Mouse (Mus musculus) lung, embryonic 14.5 days (tissue): ENCODE measurements at regions not wholly inside any gene's neighbourhood (a gene's known extent, or its start where the extent isn't known, plus 50 kb on each side); places are given as distances from the start of the nearest gene placed in this dataset.
"Not testable (repeated sequence)": the region's sequence is repeated elsewhere in the genome, so short reads cannot be mapped to it uniquely, and the experiment has no call there.

Experiments used
- ATAC-seq: fragments of 200-750 bp; cut with Nextera tagmentation; 2 replicates; pipeline ENCODE4 v1.8.0; 2017; ENCODE audit warnings: mild to moderate bottlenecking, moderate TSS enrichment, moderate library complexity; ENCODE audit not compliant: insufficient read depth
- DNase-seq: peaks from one replicate; pipeline ENCODE4 v3.0.0-alpha.2; 2015
- H3K27ac ChIP-seq: fragments of 300-500 bp; sonication (generic); 2 replicates; pipeline ENCODE4 v1.5.1; 2014; ENCODE audit warnings: low read depth, mild to moderate bottlenecking, moderate library complexity
- H3K27me3 ChIP-seq: fragments of 300-500 bp; sonication (generic); 2 replicates; pipeline ENCODE4 v1.6.1; 2014; ENCODE audit warnings: low read length, control low read depth; ENCODE audit not compliant: insufficient read depth
- H3K36me3 ChIP-seq: fragments of 300-500 bp; sonication (generic); 2 replicates; pipeline ENCODE4 v1.6.1; 2014; ENCODE audit warnings: control low read depth; ENCODE audit not compliant: insufficient read depth
- H3K4me1 ChIP-seq: fragments of 300-500 bp; sonication (generic); 2 replicates; pipeline ENCODE4 v1.6.1; 2014; ENCODE audit warnings: antibody characterized with exemption, control low read depth; ENCODE audit not compliant: insufficient read depth
- H3K4me2 ChIP-seq: fragments of 300-500 bp; sonication (generic); 2 replicates; pipeline ENCODE4 v1.6.1; 2014; ENCODE audit warnings: mild to moderate bottlenecking
- H3K4me3 ChIP-seq: fragments of 300-500 bp; sonication (generic); 2 replicates; pipeline ENCODE4 v1.5.1; 2014; ENCODE audit warnings: low read depth, low read length
- H3K9ac ChIP-seq: fragments of 300-500 bp; sonication (generic); 2 replicates; pipeline ENCODE4 v1.6.1; 2014
- H3K9me3 ChIP-seq: fragments of 300-500 bp; sonication (generic); 2 replicates; pipeline ENCODE4 v1.6.1; 2016; ENCODE audit warnings: low read depth, low read length, control low read depth
- CTCF ChIP-seq: IDR thresholded peaks from 2 replicates; pipeline ENCODE4 v1.5.1; 2016; ENCODE audit warnings: antibody characterized with exemption, low read depth
- WGBS: fragments of 180-500 bp; shearing (Covaris S2); extraction: QIAGEN DNeasy Blood & Tissue Kit; methylation state at CpG from one replicate; pipeline ENCODE4 v1.1.7; 2014; 5-methylcytosine and 5-hydroxymethylcytosine counted together

DNA sequence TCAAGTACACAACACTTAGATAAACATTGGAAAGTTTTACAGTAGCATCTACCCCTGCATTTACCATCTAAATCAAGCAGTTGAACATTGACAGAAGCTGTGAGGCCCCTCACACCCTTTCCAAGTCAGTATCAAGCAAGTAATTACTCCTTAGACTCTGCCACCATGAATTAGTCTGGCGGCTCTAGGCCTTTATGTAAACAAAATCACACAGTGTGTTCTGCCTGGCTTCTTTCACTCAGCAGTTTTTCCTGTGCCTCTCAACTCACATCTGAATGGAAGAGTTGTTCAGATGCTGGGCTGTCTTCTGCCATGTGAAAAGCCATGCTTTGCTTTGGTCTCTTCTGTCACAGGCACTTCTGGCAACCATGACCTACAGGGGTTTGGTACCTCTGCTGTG is 64.9 kb upstream of the Fzd7 start:
- Histone ChIP-seq H3K9ac (no peak overlapping the region), H3K4me2 (no peak overlapping the region), H3K36me3 (no peaks in the 10 kb centered on the region), H3K27ac (no peak overlapping the region), H3K9me3 (peaks cover 3% of the 10 kb centered on the region; the same call in 1 of the 2 replicates), H3K27me3 (no peaks in the 10 kb centered on the region), H3K4me1 (no peaks in the 10 kb centered on the region), H3K4me3 (no peak overlapping the region)
- TF ChIP-seq CTCF, result no peak
- ATAC-seq (no peak), DNase-seq (peak; percentile 54)
- WGBS, result 17% methylated on average over 1 of the region's 1 CpGs

DNA sequence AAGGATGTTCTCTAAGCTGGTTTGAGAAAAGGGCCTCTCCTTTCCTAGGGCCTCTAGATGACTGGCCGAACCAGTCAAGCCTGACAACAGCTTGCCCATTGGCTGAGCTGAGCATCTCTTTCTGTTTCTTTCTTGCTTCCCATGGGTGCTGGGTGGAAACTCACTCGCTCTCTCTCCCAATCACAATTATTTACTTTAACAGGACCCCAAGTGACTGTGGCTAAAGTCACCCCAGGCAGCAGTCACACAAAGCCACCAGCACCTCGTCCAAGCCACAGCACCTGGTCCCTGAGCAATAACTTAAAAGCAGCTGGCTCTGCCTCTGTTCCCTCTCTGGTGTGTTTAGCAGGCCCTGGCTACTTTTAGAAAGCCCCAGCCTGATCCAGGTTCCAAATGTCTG is 64.3 kb upstream of the Fzd7 start:
- WGBS, result 52% methylated on average over 3 of the region's 3 CpGs
- H3K9me3 ChIP-seq, result peaks cover 3% of the 10 kb centered on the region; the same call in 1 of the 2 replicates
- no peak overlapping the region for H3K27ac ChIP-seq
- H3K4me3 ChIP-seq, result no peak overlapping the region
- DNase-seq (no peak), ATAC-seq (no peak)
- no peak for TF ChIP-seq CTCF
- H3K4me1 ChIP-seq, result peaks cover under 1% of the 10 kb centered on the region; the same call in 1 of the 2 replicates
- no peaks in the 10 kb centered on the region for H3K36me3 ChIP-seq
- no peaks in the 10 kb centered on the region for H3K27me3 ChIP-seq
- H3K9ac ChIP-seq, result no peak overlapping the region
- H3K4me2 ChIP-seq, result no peak overlapping the region

GRCm38 (mm10) chr1:59418748-59419147 is 63.5 kb upstream of the Fzd7 start:
- Histone ChIP-seq H3K9me3 (peaks cover 3% of the 10 kb centered on the region; the same call in 1 of the 2 replicates), H3K27me3 (no peaks in the 10 kb centered on the region), H3K27ac (no peak overlapping the region), H3K4me2 (no peak overlapping the region), H3K9ac (no peak overlapping the region), H3K4me1 (peaks cover 9% of the 10 kb centered on the region), H3K36me3 (no peaks in the 10 kb centered on the region), H3K4me3 (no peak overlapping the region)
- DNase-seq (no peak), ATAC-seq (no peak)
- no peak for TF ChIP-seq CTCF
- 78% methylated on average over 9 of the region's 9 CpGs for WGBS

DNA sequence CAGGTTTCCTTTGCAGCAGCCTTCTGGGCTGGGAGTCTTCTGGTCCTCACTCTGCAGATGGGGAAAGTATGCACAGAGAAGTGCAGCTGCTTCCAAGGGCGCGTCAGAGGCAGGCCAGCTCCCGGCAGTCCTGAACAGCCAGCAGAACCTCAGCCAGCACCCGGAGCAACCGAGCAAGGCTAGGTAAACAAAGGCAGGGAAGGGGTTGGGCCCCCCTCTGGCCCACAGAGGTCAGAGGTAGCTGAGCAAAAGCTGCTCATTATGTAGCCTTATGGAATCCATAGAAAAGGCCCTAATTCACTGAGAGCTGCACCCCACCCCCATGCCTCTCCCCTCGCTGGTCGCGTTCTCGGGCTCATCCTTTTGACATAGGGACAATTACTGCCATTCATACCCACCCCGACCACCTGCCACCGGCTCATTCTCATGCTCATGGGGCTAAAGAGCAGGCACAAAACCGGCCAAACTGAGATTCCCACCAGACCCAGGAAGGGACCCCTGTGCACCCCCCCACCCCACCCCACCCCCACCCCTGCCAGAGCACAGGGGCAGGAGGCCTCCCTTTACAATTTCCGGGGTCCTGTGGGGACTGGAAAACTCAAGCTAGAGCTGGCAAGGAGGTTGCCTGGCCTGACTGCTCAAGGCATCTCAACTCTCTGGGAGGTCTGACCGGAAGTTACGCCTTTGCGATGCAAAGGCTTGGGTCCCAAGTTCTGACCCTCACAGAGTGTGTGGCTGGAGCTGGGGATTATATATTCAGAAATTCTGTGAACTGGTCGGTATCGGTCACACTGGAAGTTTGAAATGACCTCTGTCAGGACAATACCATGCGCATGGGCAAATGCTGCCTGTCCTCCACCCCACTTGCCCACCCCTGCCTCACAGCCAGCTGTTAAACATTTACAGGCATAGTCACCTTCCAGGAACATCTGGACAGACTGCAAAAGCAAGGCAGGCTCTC is 59.0 kb upstream of the Fzd7 start:
- no peak overlapping the region for H3K4me3 ChIP-seq
- peak; percentile 55 for ATAC-seq
- H3K9me3 ChIP-seq, result no peaks in the 10 kb centered on the region
- TF ChIP-seq CTCF, result no peak
- H3K9ac ChIP-seq, result no peak overlapping the region
- no peaks in the 10 kb centered on the region for H3K27me3 ChIP-seq
- 17% methylated on average over 19 of the region's 19 CpGs for WGBS
- peak; percentile 77 for DNase-seq
- peaks cover 10% of the 10 kb centered on the region for H3K4me1 ChIP-seq
- no peak overlapping the region for H3K27ac ChIP-seq
- H3K36me3 ChIP-seq, result no peaks in the 10 kb centered on the region
- peak overlapping the region; percentile 15; the same call in 1 of the 2 replicates for H3K4me2 ChIP-seq

DNA sequence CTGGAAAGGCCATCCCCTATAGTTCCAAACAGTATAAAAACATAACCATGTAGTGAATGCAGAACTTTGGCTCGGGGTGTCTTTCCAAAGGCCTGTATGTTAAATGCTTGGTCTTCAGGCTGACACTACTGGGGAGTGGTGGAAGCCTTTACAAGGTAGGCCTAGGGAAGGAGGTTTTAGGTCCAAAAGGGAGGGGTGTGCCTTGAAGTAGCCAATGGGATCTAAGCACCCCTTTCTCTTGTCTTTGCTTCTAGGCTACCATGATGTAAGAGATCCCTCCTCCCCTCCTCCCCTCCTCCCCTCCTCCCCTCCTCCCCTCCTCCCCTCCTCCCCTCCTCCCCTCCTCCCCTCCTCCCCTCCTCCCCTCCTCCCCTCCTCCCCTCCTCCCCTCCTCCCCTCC is 56.5 kb upstream of the Fzd7 start:
- not testable (repeated sequence) for H3K9me3 ChIP-seq, DNase-seq, H3K36me3 ChIP-seq, H3K4me2 ChIP-seq, H3K4me3 ChIP-seq, H3K27ac ChIP-seq, H3K27me3 ChIP-seq, H3K9ac ChIP-seq, ATAC-seq, H3K4me1 ChIP-seq
- WGBS, result 86% methylated on average over 1 of the region's 1 CpGs

- H3K9me3 ChIP-seq, result no peaks in the 10 kb centered on the region
- H3K9ac ChIP-seq, result no peak overlapping the region
- H3K4me2 ChIP-seq, result no peak overlapping the region
- ATAC-seq, result peak; percentile 9; the same call in 1 of the 2 replicates
- DNase-seq, result peak; percentile 89
- 26% methylated on average over 9 of the region's 10 CpGs for WGBS
- H3K27ac ChIP-seq, result peak overlapping the region; percentile 16; the same call in 1 of the 2 replicates
- H3K4me1 ChIP-seq, result peaks cover 10% of the 10 kb centered on the region
- no peaks in the 10 kb centered on the region for H3K36me3 ChIP-seq
- TF ChIP-seq CTCF, result no peak
- H3K27me3 ChIP-seq, result no peaks in the 10 kb centered on the region
- no peak overlapping the region for H3K4me3 ChIP-seq
Measured at GRCm38 (mm10) chr1:59426346-59427203, 55.6 kb upstream of the Fzd7 start.

GRCm38 (mm10) chr1:59427204-59427557 is 55.0 kb upstream of the Fzd7 start:
- ATAC-seq, result peak; percentile 33; the same call in 1 of the 2 replicates
- H3K9ac ChIP-seq, result no peak overlapping the region
- WGBS, result 64% methylated on average over 5 of the region's 5 CpGs
- no peak overlapping the region for H3K4me3 ChIP-seq
- peak overlapping the region; percentile 16; the same call in 1 of the 2 replicates for H3K27ac ChIP-seq
- TF ChIP-seq CTCF, result peak; percentile 59
- no peaks in the 10 kb centered on the region for H3K36me3 ChIP-seq
- no peaks in the 10 kb centered on the region for H3K9me3 ChIP-seq
- no peak overlapping the region for H3K4me2 ChIP-seq
- peaks cover 10% of the 10 kb centered on the region for H3K4me1 ChIP-seq
- peak; percentile 43 for DNase-seq
- no peaks in the 10 kb centered on the region for H3K27me3 ChIP-seq
